Mouse (Mus musculus) erythroblast, embryonic 14.5 days (primary cell): Measurements from ENCODE around the gene Irx2. TPM values are rescaled to one million over a fixed set of nuclear protein-coding genes. Genes with fewer than 3 reads are reported as not detected.

ENCODE experiments used
- H3K27me3 ChIP-seq: 2 replicates; pipeline ENCODE4 v1.6.1; 2012; ENCODE audit warnings: inconsistent platforms; ENCODE audit not compliant: control insufficient read depth
- H3K36me3 ChIP-seq: 2 replicates; pipeline ENCODE4 v1.6.1; 2012; ENCODE audit warnings: mild to moderate bottlenecking, inconsistent platforms; ENCODE audit not compliant: control insufficient read depth
- H3K4me1 ChIP-seq: 2 replicates; pipeline ENCODE4 v1.6.1; 2012; ENCODE audit warnings: inconsistent platforms; ENCODE audit not compliant: control insufficient read depth
- H3K4me3 ChIP-seq: replicated peaks from 2 replicates; pipeline ENCODE3; 2012; ENCODE audit warnings: moderate library complexity, mild to moderate bottlenecking, inconsistent platforms
- H3K9me3 ChIP-seq: 2 replicates; pipeline ENCODE4 v1.6.1; 2012; ENCODE audit warnings: low read length, inconsistent platforms, mixed read lengths; ENCODE audit not compliant: control insufficient read depth
- GATA1 ChIP-seq: IDR thresholded peaks from 2 replicates; pipeline ENCODE4 v1.6.1; 2012; ENCODE audit warnings: low read length, inconsistent platforms, mixed read lengths
- TAL1 ChIP-seq: IDR thresholded peaks from 3 replicates; pipeline ENCODE4 v1.6.1; 2012; ENCODE audit warnings: low read length, inconsistent platforms, mixed read lengths
- polyA plus RNA-seq: library from polyadenylated mRNA; stranded (reverse); fragments of >175 nt; gene quantifications from 2 replicates; pipeline ENCODE4 v1.2.3, GENCODE M21; 2012

The Irx2 gene
- polyA plus RNA-seq, result not detected in 2 replicates

GRCm38 (mm10) chr13:72628462-72628916, at the start of gene Irx2:
Irx2 (plus strand) TSS chr13:72628820.
- TF ChIP-seq TAL1 (no peak), GATA1 (no peak)
- Histone ChIP-seq H3K36me3 (no peaks in the 10 kb centered on the region), H3K9me3 (peaks cover 2% of the 10 kb centered on the region; the same call in 1 of the 2 replicates), H3K4me3 (no peak within 1 kb of the TSS), H3K4me1 (no peaks in the 10 kb centered on the region), H3K27me3 (peaks cover 100% of the 10 kb centered on the region)

GRCm38 (mm10) chr13:72581276-72581675, 47.3 kb upstream of the Irx2 start:
- TF ChIP-seq TAL1 (no peak), GATA1 (no peak)
- no peaks in the 10 kb centered on the region for H3K4me1 ChIP-seq
- H3K4me3 ChIP-seq, result no peak overlapping the region
- no peaks in the 10 kb centered on the region for H3K36me3 ChIP-seq
- no peaks in the 10 kb centered on the region for H3K27me3 ChIP-seq
- peaks cover 2% of the 10 kb centered on the region; the same call in 1 of the 2 replicates for H3K9me3 ChIP-seq

- Histone ChIP-seq H3K4me1 (no peaks in the 10 kb centered on the region), H3K27me3 (no peaks in the 10 kb centered on the region), H3K9me3 (peaks cover 2% of the 10 kb centered on the region; the same call in 1 of the 2 replicates), H3K36me3 (no peaks in the 10 kb centered on the region), H3K4me3 (no peak overlapping the region)
- TF ChIP-seq TAL1 (no peak), GATA1 (no peak)
These were observed 36.1 kb upstream of the Irx2 start for GRCm38 (mm10) chr13:72592526-72592925.

- Histone ChIP-seq H3K4me1 (no peaks in the 10 kb centered on the region), H3K27me3 (no peaks in the 10 kb centered on the region), H3K4me3 (no peak overlapping the region), H3K36me3 (no peaks in the 10 kb centered on the region), H3K9me3 (peaks cover 2% of the 10 kb centered on the region; the same call in 1 of the 2 replicates)
- TF ChIP-seq GATA1 (no peak), TAL1 (no peak)
These were observed 35.3 kb upstream of the Irx2 start for GRCm38 (mm10) chr13:72593310-72593709.

GRCm38 (mm10) chr13:72593710-72594111, 34.9 kb upstream of the Irx2 start:
- H3K9me3 ChIP-seq, result peaks cover 2% of the 10 kb centered on the region; the same call in 1 of the 2 replicates
- H3K27me3 ChIP-seq, result no peaks in the 10 kb centered on the region
- TF ChIP-seq GATA1 (no peak), TAL1 (no peak)

GRCm38 (mm10) chr13:72599254-72599653, 29.4 kb upstream of the Irx2 start:
- Histone ChIP-seq H3K4me3 (no peak overlapping the region), H3K36me3 (no peaks in the 10 kb centered on the region), H3K27me3 (no peaks in the 10 kb centered on the region), H3K4me1 (no peaks in the 10 kb centered on the region), H3K9me3 (no peaks in the 10 kb centered on the region; the same call in 1 of the 2 replicates)
- TF ChIP-seq GATA1, result no peak

More at GRCm38 (mm10) chr13:72593710-72594111, 34.9 kb upstream of the Irx2 start:
- H3K4me3 ChIP-seq, result no peak overlapping the region
- no peaks in the 10 kb centered on the region for H3K4me1 ChIP-seq
- H3K36me3 ChIP-seq, result no peaks in the 10 kb centered on the region

GRCm38 (mm10) chr13:72608706-72609105, 19.9 kb upstream of the Irx2 start:
- no peak overlapping the region for H3K4me3 ChIP-seq
- H3K4me1 ChIP-seq, result no peaks in the 10 kb centered on the region
- TF ChIP-seq GATA1, result no peak
- no peak for TF ChIP-seq TAL1
- no peaks in the 10 kb centered on the region for H3K27me3 ChIP-seq
- H3K36me3 ChIP-seq, result no peaks in the 10 kb centered on the region
- H3K9me3 ChIP-seq, result peaks cover 4% of the 10 kb centered on the region

- TF ChIP-seq GATA1 (no peak), TAL1 (no peak)
- no peaks in the 10 kb centered on the region for H3K36me3 ChIP-seq
- H3K27me3 ChIP-seq, result no peaks in the 10 kb centered on the region
- no peaks in the 10 kb centered on the region for H3K4me1 ChIP-seq
- peaks cover 4% of the 10 kb centered on the region for H3K9me3 ChIP-seq
- H3K4me3 ChIP-seq, result no peak overlapping the region
These were observed 18.3 kb upstream of the Irx2 start for GRCm38 (mm10) chr13:72610277-72610676.

- Histone ChIP-seq H3K27me3 (peaks cover 80% of the 10 kb centered on the region), H3K4me1 (no peaks in the 10 kb centered on the region), H3K9me3 (no peaks in the 10 kb centered on the region; the same call in 1 of the 2 replicates), H3K4me3 (no peak overlapping the region), H3K36me3 (no peaks in the 10 kb centered on the region)
- TF ChIP-seq TAL1, result no peak
- no peak for TF ChIP-seq GATA1
These were observed 4.4 kb upstream of the Irx2 start for GRCm38 (mm10) chr13:72623926-72624846.
